Mouse (Mus musculus) neural tube, embryonic 14.5 days (tissue): ENCODE measurements around the gene Olfr64. TPM values are rescaled to one million over a fixed set of nuclear protein-coding genes. Genes with fewer than 3 reads are reported as not detected.
A peak's percentile ranks its signal among the peaks of the same experiment; 100 is the strongest.

Experiments
- ATAC-seq: fragments of 200-750 bp; cut with Nextera tagmentation; 2 replicates; pipeline ENCODE4 v1.8.0; 2017; ENCODE audit warnings: low read depth, mild to moderate bottlenecking, moderate TSS enrichment, moderate library complexity
- H3K27ac ChIP-seq: fragments of 300-500 bp; sonication (generic); 2 replicates; pipeline ENCODE4 v1.5.1; 2014; ENCODE audit warnings: low read depth, mild to moderate bottlenecking, control low read depth, low read length, moderate library complexity, mixed read lengths
- H3K27me3 ChIP-seq: fragments of 300-500 bp; sonication (generic); 2 replicates; pipeline ENCODE4 v1.6.1; 2014; ENCODE audit warnings: low read length; ENCODE audit not compliant: control insufficient read depth, insufficient read depth
- H3K36me3 ChIP-seq: fragments of 300-500 bp; sonication (generic); 2 replicates; pipeline ENCODE4 v1.6.1; 2014; ENCODE audit warnings: low read length, mixed read lengths; ENCODE audit not compliant: control insufficient read depth, insufficient read depth
- H3K4me1 ChIP-seq: fragments of 300-500 bp; sonication (generic); 2 replicates; pipeline ENCODE4 v1.6.1; 2014; ENCODE audit warnings: low read length; ENCODE audit not compliant: control insufficient read depth, insufficient read depth
- H3K4me2 ChIP-seq: fragments of 300-500 bp; sonication (generic); 2 replicates; pipeline ENCODE4 v1.6.1; 2014; ENCODE audit warnings: mild to moderate bottlenecking, low read depth, low read length, control low read depth
- H3K4me3 ChIP-seq: fragments of 300-500 bp; sonication (generic); 2 replicates; pipeline ENCODE4 v1.5.1; 2014; ENCODE audit warnings: low read depth, low read length, control low read depth, mixed read lengths
- H3K9ac ChIP-seq: fragments of 300-500 bp; sonication (generic); replicated peaks from 2 replicates; pipeline ENCODE4 v1.6.1; 2014; ENCODE audit warnings: low read depth, mild to moderate bottlenecking, control low read depth, low read length, mixed read lengths
- H3K9me3 ChIP-seq: fragments of 300-500 bp; sonication (generic); 2 replicates; pipeline ENCODE4 v1.6.1; 2016; ENCODE audit warnings: low read length; ENCODE audit not compliant: control insufficient read depth
- WGBS: fragments of 180-500 bp; shearing (Covaris S2); extraction: QIAGEN DNeasy Blood & Tissue Kit; methylation state at CpG from one replicate; pipeline ENCODE4 v1.1.7; 2014; 5-methylcytosine and 5-hydroxymethylcytosine counted together
- polyA plus RNA-seq: library from polyadenylated mRNA; unstranded; fragments of >200 nt; fragmentation: Nextera tagmentation; extraction: Ambion mirVana; gene quantifications from 2 replicates; pipeline ENCODE4 v1.2.1, GENCODE M21; 2014

Olfr64 gene
- not detected in 2 replicates for polyA plus RNA-seq

DNA sequence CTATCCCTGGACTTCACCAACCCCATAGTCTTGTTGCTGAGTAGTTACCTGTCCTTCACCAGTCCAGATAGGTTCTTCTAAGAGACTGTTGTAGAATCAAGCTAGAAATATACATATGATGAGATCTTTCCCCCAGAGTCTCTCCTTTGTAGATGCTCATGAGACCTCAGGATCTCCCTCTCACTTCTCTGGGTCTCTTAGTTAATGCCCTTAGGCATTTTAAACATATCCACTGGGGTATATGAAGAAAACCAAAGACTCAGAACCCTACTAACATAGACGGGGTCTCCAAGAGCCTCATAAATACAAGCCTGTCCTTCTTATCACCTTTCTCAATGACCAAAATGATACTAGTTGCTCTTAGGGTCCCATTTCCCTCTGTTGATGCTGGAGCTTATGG lies at the start of gene Olfr64:
TSS of gene Olfr64 (minus strand) at position 101 of the 400 bp plus-strand sequence.
- Histone ChIP-seq H3K27ac (no peak within 1 kb of the TSS), H3K9ac (no peak within 1 kb of the TSS), H3K4me1 (no peaks in the 10 kb centered on the region), H3K27me3 (no peaks in the 10 kb centered on the region), H3K4me2 (no peak within 1 kb of the TSS), H3K4me3 (no peak within 1 kb of the TSS), H3K9me3 (no peaks in the 10 kb centered on the region), H3K36me3 (no peaks in the 10 kb centered on the region)
- WGBS: 80% methylated on average over 1 of the region's 1 CpGs
- no peak for ATAC-seq

DNA sequence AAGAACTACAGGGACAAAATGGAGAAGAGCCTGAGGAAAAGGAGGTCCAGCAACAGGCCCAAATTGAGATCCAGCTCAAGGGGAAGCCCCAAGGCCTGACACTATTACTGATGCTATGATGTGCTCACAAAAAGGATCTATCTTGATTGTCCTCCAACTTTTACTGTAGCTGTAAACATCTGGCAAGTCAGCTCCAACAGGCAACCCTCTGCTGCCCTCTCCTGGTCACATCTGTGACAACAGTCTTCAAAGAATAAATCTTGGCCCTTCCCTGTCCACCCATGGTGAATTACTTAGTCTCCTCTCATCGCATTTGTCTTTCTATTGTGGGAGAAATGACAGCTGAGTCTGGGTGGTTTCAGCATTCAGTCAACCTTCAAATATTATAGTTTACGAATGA lies 48.4 kb upstream of the Olfr64 start:
- Histone ChIP-seq H3K4me1 (no peaks in the 10 kb centered on the region), H3K4me3 (no peak overlapping the region), H3K4me2 (no peak overlapping the region), H3K9me3 (no peaks in the 10 kb centered on the region), H3K27me3 (no peaks in the 10 kb centered on the region), H3K9ac (no peak overlapping the region), H3K36me3 (no peaks in the 10 kb centered on the region), H3K27ac (no peak overlapping the region)
- ATAC-seq: peak; percentile 71
- WGBS: 21% methylated on average over 2 of the region's 2 CpGs

DNA sequence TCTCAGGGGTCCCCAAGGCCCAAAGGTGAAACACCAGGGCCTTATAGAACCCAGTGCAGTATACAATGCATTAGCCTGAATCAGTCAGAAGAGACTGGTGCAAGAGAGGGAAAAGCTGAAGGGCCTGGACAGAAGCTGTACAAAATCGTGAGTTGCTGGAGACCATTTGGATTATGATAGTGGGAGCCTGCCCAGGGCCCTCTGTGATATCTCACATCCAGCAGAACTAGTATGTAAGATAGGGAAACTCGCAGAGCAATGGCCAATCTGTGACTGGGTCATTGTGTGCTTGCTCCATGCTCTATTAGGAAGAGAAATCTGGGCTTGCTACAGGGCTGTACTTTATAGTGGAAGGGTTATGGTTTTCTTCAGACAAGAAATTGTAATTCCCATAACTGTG lies 40.0 kb upstream of the Olfr64 start, which contains the start of gene Olfr632:
TSS of gene Olfr632 (plus strand) at position 84 of the 400 bp plus-strand sequence.
- Histone ChIP-seq H3K4me3 (no peak within 1 kb of the TSS), H3K27ac (no peak within 1 kb of the TSS), H3K9ac (no peak within 1 kb of the TSS), H3K9me3 (no peaks in the 10 kb centered on the region), H3K4me1 (no peaks in the 10 kb centered on the region), H3K27me3 (no peaks in the 10 kb centered on the region), H3K4me2 (no peak within 1 kb of the TSS), H3K36me3 (no peaks in the 10 kb centered on the region)
- WGBS: 78% methylated on average over 2 of the region's 2 CpGs
- no peak for ATAC-seq

DNA sequence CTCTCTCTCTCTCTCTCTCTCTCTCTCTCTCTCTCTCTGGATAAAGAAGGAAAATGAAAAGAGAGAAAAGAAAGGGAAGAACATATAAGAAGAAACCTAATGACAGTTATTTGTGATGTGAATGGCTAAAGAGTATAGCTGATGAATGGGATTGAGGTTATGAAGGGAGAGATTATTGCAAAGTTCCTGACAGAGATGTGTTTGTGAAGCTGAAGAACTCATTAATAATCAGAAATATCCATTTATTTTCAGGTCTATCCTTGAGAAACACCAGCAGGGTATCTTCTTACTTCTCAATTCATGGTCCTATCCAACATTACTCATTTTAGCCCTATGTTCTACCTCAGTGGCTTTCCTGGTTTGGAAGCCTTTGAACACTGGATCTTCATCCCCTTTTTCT lies 34.2 kb upstream of the Olfr64 start, which contains the start of gene Olfr631:
TSS of gene Olfr631 (plus strand) at position 301 of the 400 bp plus-strand sequence.
- no peak within 1 kb of the TSS for H3K4me2 ChIP-seq
- no peaks in the 10 kb centered on the region for H3K27me3 ChIP-seq
- H3K27ac ChIP-seq: no peak within 1 kb of the TSS
- H3K9ac ChIP-seq: no peak within 1 kb of the TSS
- no peak within 1 kb of the TSS for H3K4me3 ChIP-seq
- no peaks in the 10 kb centered on the region for H3K9me3 ChIP-seq
- H3K36me3 ChIP-seq: no peaks in the 10 kb centered on the region
- ATAC-seq: no peak
- H3K4me1 ChIP-seq: no peaks in the 10 kb centered on the region

DNA sequence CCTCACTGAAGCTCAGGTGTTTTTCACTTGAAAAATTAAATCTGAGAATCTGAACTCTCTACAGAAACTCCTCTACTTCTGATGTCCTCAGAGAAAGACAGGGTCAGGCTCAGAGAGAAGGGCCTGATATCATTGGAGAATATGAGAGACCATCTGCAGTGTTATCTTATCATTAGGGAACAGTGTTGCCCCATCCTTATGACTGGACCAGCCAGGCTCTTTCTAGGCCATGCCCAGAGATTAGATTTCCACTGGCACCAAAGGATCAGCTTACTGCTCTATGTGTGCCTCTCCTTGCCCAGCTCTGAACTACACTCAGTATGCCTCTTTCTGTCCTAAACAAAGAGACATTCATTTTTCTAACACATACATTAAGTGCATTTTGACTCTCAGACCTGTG lies 21.1 kb upstream of the Olfr64 start:
- H3K27ac ChIP-seq: no peak overlapping the region
- ATAC-seq: no peak
- no peak overlapping the region for H3K9ac ChIP-seq
- no peaks in the 10 kb centered on the region for H3K36me3 ChIP-seq
- no peak overlapping the region for H3K4me2 ChIP-seq
- H3K4me3 ChIP-seq: no peak overlapping the region
- H3K9me3 ChIP-seq: no peaks in the 10 kb centered on the region
- H3K4me1 ChIP-seq: no peaks in the 10 kb centered on the region
- H3K27me3 ChIP-seq: no peaks in the 10 kb centered on the region

DNA sequence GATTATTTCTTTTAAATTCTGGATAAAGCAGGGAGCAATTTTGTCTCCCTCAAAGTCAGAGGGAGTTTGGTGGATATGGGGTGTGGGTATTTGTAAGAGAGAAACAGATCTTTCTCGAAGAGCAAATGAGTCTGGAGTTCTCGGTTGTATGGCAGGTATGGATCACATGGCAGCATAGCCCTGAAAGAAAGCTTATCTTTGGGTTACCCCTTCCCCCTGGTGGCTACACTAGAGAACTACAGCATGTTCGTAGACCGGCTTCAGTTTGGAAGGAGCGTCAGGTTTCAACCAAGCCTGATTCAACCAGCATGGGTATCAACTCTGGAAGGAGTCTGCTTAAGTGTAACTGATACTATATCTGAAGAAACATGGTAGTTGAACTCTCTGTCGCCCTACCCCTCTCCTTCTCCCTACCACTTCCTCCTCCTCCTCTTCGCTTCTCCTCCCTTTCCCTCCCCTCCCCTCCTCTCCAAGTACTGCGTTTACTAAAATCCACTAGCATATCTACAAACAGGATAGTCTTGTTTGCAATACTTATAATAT lies 18.8 kb upstream of the Olfr64 start:
- no peak overlapping the region for H3K4me3 ChIP-seq
- no peaks in the 10 kb centered on the region for H3K36me3 ChIP-seq
- H3K4me2 ChIP-seq: no peak overlapping the region
- H3K9ac ChIP-seq: no peak overlapping the region
- no peaks in the 10 kb centered on the region for H3K27me3 ChIP-seq
- WGBS: 50% methylated on average over 8 of the region's 8 CpGs
- no peak for ATAC-seq
- H3K9me3 ChIP-seq: no peaks in the 10 kb centered on the region
- H3K27ac ChIP-seq: no peak overlapping the region
- no peaks in the 10 kb centered on the region for H3K4me1 ChIP-seq

DNA sequence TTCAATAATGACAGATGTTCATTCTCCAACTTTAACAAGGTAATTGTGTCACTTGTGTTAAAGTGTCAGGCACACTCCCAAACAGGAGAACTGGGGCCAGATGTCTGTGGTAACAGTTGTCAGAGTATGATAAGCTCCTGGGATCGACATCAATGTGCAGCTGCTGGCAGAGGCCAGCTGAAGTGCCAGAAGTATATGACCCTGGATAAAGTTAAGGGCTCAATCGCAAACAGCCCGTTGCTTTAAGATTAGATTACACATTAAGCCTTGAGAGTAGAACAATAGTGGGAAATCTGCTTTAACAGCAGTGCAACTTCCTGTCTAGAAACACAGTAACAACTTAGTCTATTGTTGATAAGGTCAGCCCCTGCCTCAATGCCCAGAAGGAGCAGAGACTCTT lies 15.8 kb upstream of the Olfr64 start:
- Histone ChIP-seq H3K4me2 (no peak overlapping the region), H3K9ac (no peak overlapping the region), H3K27ac (no peak overlapping the region), H3K4me1 (no peaks in the 10 kb centered on the region), H3K36me3 (no peaks in the 10 kb centered on the region), H3K9me3 (no peaks in the 10 kb centered on the region), H3K27me3 (no peaks in the 10 kb centered on the region), H3K4me3 (no peak overlapping the region)
- ATAC-seq: no peak
- WGBS: 62% methylated on average over 3 of the region's 3 CpGs

DNA sequence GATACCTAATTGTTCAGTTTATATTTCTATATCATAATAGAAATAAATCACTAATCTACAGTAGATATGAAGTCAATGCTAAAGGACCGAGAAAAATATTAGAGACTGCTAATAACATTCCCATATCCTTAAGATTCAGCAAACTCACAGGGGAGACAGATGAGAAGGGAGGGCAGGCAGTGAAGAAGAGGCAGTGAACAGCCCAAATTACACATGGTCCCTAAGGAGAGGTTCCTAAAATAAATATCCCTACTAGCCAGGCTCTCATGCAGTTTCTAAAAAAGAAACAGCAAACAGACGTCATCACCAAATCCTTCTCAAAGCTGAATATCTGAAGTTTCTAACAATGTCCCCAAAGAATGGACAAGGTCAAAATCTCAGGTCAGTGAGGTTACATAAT lies 8.9 kb upstream of the Olfr64 start, which contains the start of gene Olfr65:
TSS of gene Olfr65 (plus strand) at position 301 of the 400 bp plus-strand sequence.
- Histone ChIP-seq H3K4me3 (no peak within 1 kb of the TSS), H3K27me3 (no peaks in the 10 kb centered on the region), H3K9ac (no peak within 1 kb of the TSS), H3K36me3 (no peaks in the 10 kb centered on the region), H3K27ac (no peak within 1 kb of the TSS), H3K4me1 (no peaks in the 10 kb centered on the region), H3K9me3 (no peaks in the 10 kb centered on the region), H3K4me2 (no peak within 1 kb of the TSS)
- ATAC-seq: no peak
- 72% methylated on average over 2 of the region's 2 CpGs for WGBS

DNA sequence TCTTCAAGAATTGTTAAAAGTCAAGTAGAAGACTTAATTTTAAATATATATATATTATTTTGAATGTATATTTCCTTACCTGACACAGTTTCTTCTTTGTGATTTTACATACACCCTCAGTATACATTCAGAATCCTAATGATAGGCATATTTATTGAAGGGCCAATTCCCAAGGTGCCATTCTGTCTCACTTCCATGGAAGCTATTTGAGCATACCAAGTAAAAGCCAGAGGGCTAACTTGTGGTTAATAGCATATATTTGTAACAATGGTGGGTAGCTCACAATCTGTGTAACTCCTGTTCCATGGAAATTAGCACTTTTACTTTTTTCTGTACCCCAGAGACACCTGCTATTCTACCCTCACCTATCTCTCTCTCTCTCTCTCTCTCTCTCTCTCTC lies 8.1 kb downstream of the Olfr64 start, which contains the start of gene Olfr66:
TSS of gene Olfr66 (minus strand) at position 101 of the 400 bp plus-strand sequence.
- H3K36me3 ChIP-seq: no peaks in the 10 kb centered on the region
- no peak within 1 kb of the TSS for H3K27ac ChIP-seq
- no peak within 1 kb of the TSS for H3K9ac ChIP-seq
- no peak within 1 kb of the TSS for H3K4me2 ChIP-seq
- ATAC-seq: no peak
- H3K4me1 ChIP-seq: no peaks in the 10 kb centered on the region
- H3K9me3 ChIP-seq: no peaks in the 10 kb centered on the region
- no peaks in the 10 kb centered on the region for H3K27me3 ChIP-seq
- no peak within 1 kb of the TSS for H3K4me3 ChIP-seq
